Mouse (Mus musculus) forebrain, embryonic 16.5 days (tissue): ENCODE measurements around the gene 2410004B18Rik. TPM values are rescaled to one million over a fixed set of nuclear protein-coding genes. Genes with fewer than 3 reads are reported as not detected.
"Not testable (repeated sequence)": the region's sequence is repeated elsewhere in the genome, so short reads cannot be mapped to it uniquely, and the experiment has no call there.

Source experiments
- ATAC-seq: fragments of 200-750 bp; cut with Nextera tagmentation; 2 replicates; pipeline ENCODE4 v1.8.0; 2017; ENCODE audit warnings: mild to moderate bottlenecking, moderate library complexity
- H3K27ac ChIP-seq: fragments of 300-500 bp; sonication (generic); 2 replicates; pipeline ENCODE4 v1.5.1; 2014; ENCODE audit warnings: low read length, control low read depth
- H3K27me3 ChIP-seq: fragments of 300-500 bp; sonication (generic); replicated peaks from 2 replicates; pipeline ENCODE4 v1.6.1; 2014; ENCODE audit warnings: low read length; ENCODE audit not compliant: control insufficient read depth, insufficient read depth
- H3K36me3 ChIP-seq: fragments of 300-500 bp; sonication (generic); 2 replicates; pipeline ENCODE4 v1.6.1; 2014; ENCODE audit not compliant: control insufficient read depth, insufficient read depth
- H3K4me1 ChIP-seq: fragments of 300-500 bp; sonication (generic); replicated peaks from 2 replicates; pipeline ENCODE4 v1.6.1; 2014; ENCODE audit warnings: low read length; ENCODE audit not compliant: control insufficient read depth, insufficient read depth
- H3K4me2 ChIP-seq: fragments of 300-500 bp; sonication (generic); 2 replicates; pipeline ENCODE4 v1.6.1; 2014; ENCODE audit warnings: mild to moderate bottlenecking, low read length, control low read depth
- H3K4me3 ChIP-seq: fragments of 300-500 bp; sonication (generic); replicated peaks from 2 replicates; pipeline ENCODE4 v1.5.1; 2014; ENCODE audit warnings: mild to moderate bottlenecking, low read length, control low read depth
- H3K9ac ChIP-seq: fragments of 300-500 bp; sonication (generic); replicated peaks from 2 replicates; pipeline ENCODE4 v1.6.1; 2014; ENCODE audit warnings: low read depth, low read length, control low read depth
- H3K9me3 ChIP-seq: fragments of 300-500 bp; sonication (generic); 2 replicates; pipeline ENCODE4 v1.6.1; 2016; ENCODE audit warnings: low read length; ENCODE audit not compliant: control insufficient read depth
- WGBS: fragments of 180-500 bp; shearing (Covaris S2); extraction: QIAGEN DNeasy Blood & Tissue Kit; methylation state at CpG from one replicate; pipeline ENCODE4 v1.1.7; 2014; 5-methylcytosine and 5-hydroxymethylcytosine counted together
- polyA plus RNA-seq: library from polyadenylated mRNA; unstranded; fragments of >200 nt; fragmentation: Nextera tagmentation; extraction: Ambion mirVana; gene quantifications from 2 replicates; pipeline ENCODE4 v1.2.1, GENCODE M21; 2015

2410004B18Rik gene
- polyA plus RNA-seq, 1 experiment from 2014 or later: 75.8 TPM

- Histone ChIP-seq H3K9me3 (no peaks in the 10 kb centered on the region), H3K4me3 (no peak overlapping the region), H3K4me1 (peaks cover 9% of the 10 kb centered on the region), H3K9ac (no peak overlapping the region), H3K36me3 (no peaks in the 10 kb centered on the region), H3K27ac (no peak overlapping the region), H3K4me2 (no peak overlapping the region), H3K27me3 (no peaks in the 10 kb centered on the region)
- ATAC-seq: no peak
- 93% methylated on average over 9 of the region's 9 CpGs for WGBS
These were observed 31.2 kb upstream of the 2410004B18Rik start for GRCm38 (mm10) chr3:145906582-145906981.

DNA sequence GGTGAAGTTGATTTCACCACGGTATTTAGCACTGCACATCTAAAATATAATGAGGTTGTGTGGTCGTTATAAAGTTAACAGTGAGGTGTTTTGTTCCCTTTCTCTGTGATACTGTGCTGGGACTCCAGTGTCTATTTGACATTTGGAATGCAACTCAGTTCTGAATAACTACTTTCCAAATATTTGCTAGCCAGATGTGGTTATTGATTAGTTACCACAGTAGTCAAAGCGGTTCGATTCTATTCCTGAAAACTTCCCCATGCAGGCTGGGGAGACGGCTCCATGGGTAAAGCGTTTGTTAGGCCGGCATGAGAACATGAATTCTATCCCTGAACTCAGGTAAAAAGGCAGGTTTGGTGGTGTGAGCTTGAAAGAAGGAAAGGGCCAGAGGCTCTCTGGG, 25.3 kb upstream of the 2410004B18Rik start:
- Histone ChIP-seq H3K4me3 (no peak overlapping the region), H3K4me2 (no peak overlapping the region), H3K9me3 (no peaks in the 10 kb centered on the region), H3K9ac (no peak overlapping the region), H3K36me3 (no peaks in the 10 kb centered on the region), H3K27me3 (no peaks in the 10 kb centered on the region), H3K27ac (no peak overlapping the region), H3K4me1 (no peaks in the 10 kb centered on the region)
- 83% methylated on average over 7 of the region's 7 CpGs for WGBS
- ATAC-seq: no peak

DNA sequence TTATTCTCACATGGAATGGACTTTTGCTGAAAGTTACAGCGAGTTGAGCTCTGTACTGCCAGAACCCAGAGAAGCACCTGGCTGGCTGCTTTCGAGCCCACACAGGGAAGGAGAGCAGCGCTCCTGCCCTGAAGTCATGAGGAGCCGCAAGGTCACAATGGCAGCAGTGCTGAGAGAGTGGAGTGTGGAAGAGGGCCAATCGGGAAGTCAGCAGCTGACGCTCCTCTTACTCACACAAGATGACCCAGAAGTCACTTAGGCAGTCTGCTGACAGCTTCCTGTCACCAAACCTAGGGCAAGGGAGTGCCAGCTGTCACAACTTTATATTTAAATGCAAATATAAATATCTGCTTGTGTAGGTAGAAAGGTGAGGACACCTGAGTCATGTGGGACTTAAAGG, 24.6 kb upstream of the 2410004B18Rik start:
- H3K36me3 ChIP-seq: no peaks in the 10 kb centered on the region
- ATAC-seq: no peak
- no peak overlapping the region for H3K27ac ChIP-seq
- 86% methylated on average over 6 of the region's 6 CpGs for WGBS
- no peaks in the 10 kb centered on the region for H3K4me1 ChIP-seq
- no peak overlapping the region for H3K4me3 ChIP-seq
- H3K27me3 ChIP-seq: no peaks in the 10 kb centered on the region
- no peaks in the 10 kb centered on the region for H3K9me3 ChIP-seq
- no peak overlapping the region for H3K9ac ChIP-seq
- H3K4me2 ChIP-seq: no peak overlapping the region

GRCm38 (mm10) chr3:145913942-145914341, 23.9 kb upstream of the 2410004B18Rik start:
- not testable (repeated sequence) for H3K27ac ChIP-seq, H3K4me2 ChIP-seq, H3K4me3 ChIP-seq, ATAC-seq, H3K9ac ChIP-seq, H3K27me3 ChIP-seq, H3K4me1 ChIP-seq, H3K9me3 ChIP-seq, H3K36me3 ChIP-seq
- 71% methylated on average over 7 of the region's 7 CpGs for WGBS

DNA sequence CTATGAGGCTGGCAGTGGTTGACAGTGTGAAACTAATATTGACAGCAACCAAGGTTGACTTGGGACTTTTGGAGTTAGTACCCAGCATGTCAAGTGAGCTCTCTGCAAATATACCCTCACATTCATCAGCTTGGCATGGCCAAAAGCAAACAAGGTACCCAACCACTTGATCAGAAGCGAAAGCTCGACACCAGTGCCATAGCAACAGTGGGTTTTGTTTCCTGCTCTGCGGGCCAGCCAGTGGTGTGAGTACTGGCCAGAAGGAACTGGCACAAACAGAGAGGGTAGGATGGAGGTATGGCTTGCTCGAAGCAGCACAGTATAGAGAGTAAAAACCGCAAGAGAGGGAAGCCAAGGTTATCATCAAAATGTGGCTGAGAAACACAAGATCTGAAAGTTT, 21.4 kb upstream of the 2410004B18Rik start:
- H3K9me3 ChIP-seq: peaks cover 2% of the 10 kb centered on the region; the same call in 1 of the 2 replicates
- WGBS: 84% methylated on average over 5 of the region's 5 CpGs
- no peaks in the 10 kb centered on the region for H3K36me3 ChIP-seq
- H3K27me3 ChIP-seq: no peaks in the 10 kb centered on the region
- ATAC-seq: no peak
- H3K9ac ChIP-seq: no peak overlapping the region
- H3K4me1 ChIP-seq: no peaks in the 10 kb centered on the region
- no peak overlapping the region for H3K4me2 ChIP-seq
- H3K27ac ChIP-seq: no peak overlapping the region
- no peak overlapping the region for H3K4me3 ChIP-seq

DNA sequence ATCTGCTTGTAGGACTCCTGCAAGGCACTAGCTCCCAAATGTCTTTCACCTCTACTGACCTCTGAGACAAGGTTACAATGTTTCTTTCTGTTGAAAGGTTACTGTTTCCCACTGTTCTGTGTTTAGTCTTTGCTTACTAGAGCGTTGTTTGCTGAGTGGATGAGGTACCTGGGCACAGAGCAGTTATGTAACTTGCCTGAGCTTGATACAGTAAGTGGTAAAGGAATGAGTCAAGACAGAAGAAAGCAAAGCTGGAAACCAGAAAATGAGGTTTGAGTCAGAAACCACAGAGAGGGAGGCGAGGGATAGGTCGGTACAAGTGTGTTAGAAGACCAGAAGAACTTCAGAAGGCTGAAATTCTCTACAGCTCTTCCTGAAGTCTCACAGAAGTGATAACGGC, 21.0 kb upstream of the 2410004B18Rik start:
- Histone ChIP-seq H3K27ac (no peak overlapping the region), H3K36me3 (no peaks in the 10 kb centered on the region), H3K4me2 (no peak overlapping the region), H3K4me1 (no peaks in the 10 kb centered on the region), H3K4me3 (no peak overlapping the region), H3K9me3 (peaks cover 2% of the 10 kb centered on the region; the same call in 1 of the 2 replicates), H3K9ac (no peak overlapping the region), H3K27me3 (no peaks in the 10 kb centered on the region)
- 87% methylated on average over 4 of the region's 4 CpGs for WGBS
- ATAC-seq: no peak

DNA sequence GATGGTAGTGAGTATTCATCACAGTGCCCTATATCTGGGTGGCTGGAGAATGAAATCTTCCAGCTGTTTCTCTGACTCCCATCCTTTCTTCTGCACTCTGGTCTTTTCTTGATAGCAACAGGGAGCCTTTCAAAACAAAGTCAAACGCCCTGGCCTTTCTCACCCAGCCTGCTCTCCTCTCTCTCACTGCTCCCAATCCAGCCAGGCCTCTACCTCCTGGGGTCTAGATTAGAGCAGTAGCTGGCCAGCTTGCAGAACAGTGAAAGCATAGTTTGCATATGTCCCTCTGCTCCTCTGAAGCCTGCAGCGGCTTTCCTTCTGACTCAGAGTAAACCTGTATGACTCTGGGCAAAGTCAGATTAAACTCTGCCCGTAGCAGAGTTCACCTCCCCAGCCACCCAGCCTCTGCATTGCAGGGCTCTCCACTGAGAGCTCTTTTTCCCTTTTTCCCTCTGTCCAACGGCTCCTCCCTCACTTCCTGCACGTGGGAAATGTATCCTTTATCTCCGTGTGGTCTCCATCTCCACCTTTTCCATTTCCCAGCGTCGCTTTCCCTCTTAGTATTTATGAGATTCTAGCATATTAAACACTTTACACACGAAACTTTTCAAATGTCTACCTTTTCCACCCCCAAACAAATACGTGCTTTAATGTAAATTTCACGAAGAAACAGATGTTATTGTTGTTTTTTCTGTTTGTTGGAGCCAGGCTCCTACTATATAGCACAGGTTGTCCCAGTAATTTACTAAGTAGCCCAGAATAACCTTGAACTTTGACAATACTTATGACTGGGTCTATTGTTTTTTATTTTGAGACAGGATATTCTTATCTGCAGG, 15.6 kb upstream of the 2410004B18Rik start, which contains the start of gene Bcl10:
Gene Bcl10 (plus strand): TSS at position 786 of the 836 bp plus-strand sequence.
- WGBS: 31% methylated on average over 11 of the region's 11 CpGs
- peak within 1 kb of the TSS; percentile 54 for H3K9ac ChIP-seq

GRCm38 (mm10) chr3:145922971-145923370, 14.8 kb upstream of the 2410004B18Rik start:
- H3K9ac ChIP-seq: no peak overlapping the region
- H3K4me3 ChIP-seq: no peak overlapping the region
- H3K4me2 ChIP-seq: no peak overlapping the region
- H3K9me3 ChIP-seq: peaks cover 2% of the 10 kb centered on the region; the same call in 1 of the 2 replicates
- no peaks in the 10 kb centered on the region for H3K36me3 ChIP-seq
- H3K4me1 ChIP-seq: peaks cover 11% of the 10 kb centered on the region
- H3K27me3 ChIP-seq: 0 out of 2 replicates have a peak, but pooled peaks cover 4% of the 10 kb centered on the region
- WGBS: 80% methylated on average over 3 of the region's 3 CpGs
- ATAC-seq: no peak
- H3K27ac ChIP-seq: no peak overlapping the region

More for the DNA sequence above, 15.6 kb upstream of the 2410004B18Rik start, which contains the start of gene Bcl10:
- H3K27me3 ChIP-seq: 0 out of 2 replicates have a peak, but pooled peaks cover 4% of the 10 kb centered on the region
- H3K36me3 ChIP-seq: no peaks in the 10 kb centered on the region
- peak within 1 kb of the TSS; percentile 90 for H3K4me3 ChIP-seq
- H3K4me1 ChIP-seq: peaks cover 11% of the 10 kb centered on the region
- H3K9me3 ChIP-seq: peaks cover 2% of the 10 kb centered on the region; the same call in 1 of the 2 replicates
- ATAC-seq: no peak
- peak within 1 kb of the TSS; percentile 56 for H3K27ac ChIP-seq
- peak within 1 kb of the TSS; percentile 65 for H3K4me2 ChIP-seq

- Histone ChIP-seq H3K9me3 (no peaks in the 10 kb centered on the region), H3K4me1 (peaks cover 11% of the 10 kb centered on the region), H3K4me2 (peak overlapping the region; percentile 65), H3K27me3 (0 out of 2 replicates have a peak, but pooled peaks cover 4% of the 10 kb centered on the region), H3K4me3 (peak overlapping the region; percentile 90), H3K9ac (peak overlapping the region; percentile 83), H3K36me3 (no peaks in the 10 kb centered on the region), H3K27ac (peak overlapping the region; percentile 92)
- WGBS: 0% methylated on average over 58 of the region's 58 CpGs
- peak; percentile 99 for ATAC-seq
These were observed 13.8 kb upstream of the 2410004B18Rik start for GRCm38 (mm10) chr3:145923874-145924577.
